Comparison of ENCODE assay signal across 24 mouse cellular contexts in the genomic region with DNA sequence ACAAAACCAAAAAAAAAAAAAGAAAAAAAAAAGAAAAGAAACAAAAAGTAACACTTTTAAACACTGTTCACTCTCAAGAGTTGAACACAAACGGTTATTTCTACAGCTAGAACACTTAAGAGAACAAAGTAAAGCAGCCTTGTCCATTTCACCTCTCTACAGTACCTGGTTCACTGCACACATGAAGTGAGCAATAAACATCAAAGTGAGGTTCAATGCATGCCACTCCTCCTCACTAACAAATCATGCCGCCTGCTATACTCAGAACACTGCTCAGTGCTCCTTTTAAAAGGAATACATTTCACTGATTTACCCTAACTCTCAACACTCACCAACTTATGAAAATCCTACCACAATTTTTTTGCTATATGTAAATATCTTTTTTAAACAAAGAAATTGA.
"Had no signal": no experiment of that assay in that cellular context is flagged by ENCODE, and none has a peak within 500 bp of the region (broad histone marks: within the 10 kb centered on the region; RNA-seq: fewer than 3 reads in every experiment).

No protein-coding gene starts in this region.

- H3K9me3 ChIP-seq: heart, embryonic 13.5 days; heart, embryonic 15.5 days; hindbrain, embryonic 13.5 days; hindbrain, embryonic 15.5 days; limb, embryonic 13.5 days; limb, embryonic 15.5 days; liver, embryonic 12.5 days had no signal

- ATAC-seq: forebrain, postnatal 0 days; hindbrain, postnatal 0 days; intestine, embryonic 16.5 days; liver, embryonic 12.5 days had no signal

- H3K4me3 ChIP-seq: heart, adult 2 months; heart, embryonic 13.5 days; heart, embryonic 15.5 days; hindbrain, embryonic 13.5 days; hindbrain, embryonic 15.5 days; limb, embryonic 13.5 days; limb, embryonic 15.5 days; liver, embryonic 12.5 days had no signal

- H3K27me3 ChIP-seq: heart, embryonic 13.5 days; heart, embryonic 15.5 days; hindbrain, embryonic 13.5 days; hindbrain, embryonic 15.5 days; limb, embryonic 13.5 days; limb, embryonic 15.5 days; liver, embryonic 12.5 days had no signal

- H3K9ac ChIP-seq: forebrain, postnatal 0 days; heart, embryonic 13.5 days; heart, embryonic 15.5 days; hindbrain, embryonic 13.5 days; hindbrain, embryonic 15.5 days; limb, embryonic 13.5 days; limb, embryonic 15.5 days; liver, embryonic 12.5 days; liver, embryonic 14.5 days had no signal

- H3K4me2 ChIP-seq: heart, embryonic 11.5 days; heart, embryonic 13.5 days; heart, embryonic 15.5 days; hindbrain, embryonic 13.5 days; hindbrain, embryonic 15.5 days; limb, embryonic 13.5 days; limb, embryonic 15.5 days; liver, embryonic 12.5 days had no signal

- H3K27ac ChIP-seq: heart, adult 2 months; heart, embryonic 13.5 days; heart, embryonic 15.5 days; hindbrain, embryonic 13.5 days; hindbrain, embryonic 15.5 days; hindbrain, postnatal 0 days; limb, embryonic 13.5 days; limb, embryonic 15.5 days; liver, embryonic 12.5 days; liver, embryonic 14.5 days had no signal

- H3K4me1 ChIP-seq: heart, embryonic 13.5 days; heart, embryonic 15.5 days; hindbrain, embryonic 13.5 days; hindbrain, embryonic 15.5 days; limb, embryonic 13.5 days; limb, embryonic 15.5 days; liver, embryonic 12.5 days had no signal

- DNase-seq: forebrain, postnatal 0 days; gastrocnemius, postnatal 14 days; gastrocnemius, postnatal 36 days; heart, adult 11 months; heart, adult 2 months; heart, postnatal 14 days; heart, postnatal 36 days; kidney, adult 18-20 months; kidney, adult 9 months; kidney, postnatal 14 days; layer of hippocampus, adult 9-11 months; layer of hippocampus, postnatal 36 days; left cerebral cortex, postnatal 4 days had no signal
